Mouse (Mus musculus) intestine, embryonic 14.5 days (tissue): ENCODE results near the gene Arid4a. TPM values are rescaled to one million over a fixed set of nuclear protein-coding genes. Genes with fewer than 3 reads are reported as not detected.
A peak's percentile ranks its signal among the peaks of the same experiment; 100 is the strongest.

ENCODE experiments used
- ATAC-seq: fragments of 200-750 bp; cut with Nextera tagmentation; replicated peaks from 2 replicates; pipeline ENCODE4 v1.8.0; 2017; ENCODE audit warnings: low read depth, moderate number of reproducible peaks, moderate TSS enrichment, moderate library complexity; ENCODE audit not compliant: low FRiP score, low TSS enrichment
- DNase-seq: peaks from one replicate; pipeline ENCODE4 v3.0.0-alpha.2; 2018; ENCODE audit warnings: low spot score
- H3K27ac ChIP-seq: fragments of 300-500 bp; sonication (generic); 2 replicates; pipeline ENCODE4 v1.5.1; 2014; ENCODE audit warnings: low read depth, mild to moderate bottlenecking, control low read depth
- H3K27me3 ChIP-seq: fragments of 300-500 bp; sonication (generic); replicated peaks from 2 replicates; pipeline ENCODE4 v1.6.1; 2014; ENCODE audit warnings: low read length, control low read depth; ENCODE audit not compliant: control insufficient read depth, insufficient read depth
- H3K36me3 ChIP-seq: fragments of 300-500 bp; sonication (generic); 2 replicates; pipeline ENCODE4 v1.6.1; 2014; ENCODE audit warnings: low read length, control low read depth; ENCODE audit not compliant: control insufficient read depth, insufficient read depth
- H3K4me1 ChIP-seq: fragments of 300-500 bp; sonication (generic); replicated peaks from 2 replicates; pipeline ENCODE4 v1.6.1; 2014; ENCODE audit warnings: low read length, control low read depth, mixed read lengths; ENCODE audit not compliant: control insufficient read depth, insufficient read depth
- H3K4me2 ChIP-seq: fragments of 300-500 bp; sonication (generic); 2 replicates; pipeline ENCODE4 v1.6.1; 2014; ENCODE audit warnings: low read length
- H3K4me3 ChIP-seq: fragments of 300-500 bp; sonication (generic); 2 replicates; pipeline ENCODE4 v1.5.1; 2014; ENCODE audit warnings: low read depth, low read length, control low read depth, mixed read lengths
- H3K9ac ChIP-seq: fragments of 300-500 bp; sonication (generic); 2 replicates; pipeline ENCODE4 v1.6.1; 2014; ENCODE audit warnings: mild to moderate bottlenecking, low read length
- H3K9me3 ChIP-seq: fragments of 300-500 bp; sonication (generic); 2 replicates; pipeline ENCODE4 v1.6.1; 2016; ENCODE audit warnings: low read length, control low read depth; ENCODE audit not compliant: control insufficient read depth
- WGBS: fragments of 180-500 bp; shearing (Covaris S2); extraction: QIAGEN DNeasy Blood & Tissue Kit; methylation state at CpG from one replicate; pipeline ENCODE4 v1.1.7; 2014; 5-methylcytosine and 5-hydroxymethylcytosine counted together
- polyA plus RNA-seq: library from polyadenylated mRNA; unstranded; fragments of >200 nt; fragmentation: Nextera tagmentation; extraction: Ambion mirVana; gene quantifications from 2 replicates; pipeline ENCODE4 v1.2.1, GENCODE M21; 2014

Gene Arid4a
- 34.6 and 36.8 TPM in 2 replicates for polyA plus RNA-seq

GRCm38 (mm10) chr12:71015363-71016210 lies at the start of gene Arid4a:
TSS of gene Arid4a (plus strand) at chr12:71015990.
- Histone ChIP-seq H3K27ac (peak within 1 kb of the TSS; percentile 96), H3K4me2 (peak within 1 kb of the TSS; percentile 88), H3K36me3 (peaks cover 44% of the 10 kb centered on the region), H3K4me3 (peak within 1 kb of the TSS; percentile 99), H3K4me1 (peaks cover 17% of the 10 kb centered on the region), H3K9me3 (no peaks in the 10 kb centered on the region), H3K27me3 (no peaks in the 10 kb centered on the region), H3K9ac (peak within 1 kb of the TSS; percentile 90)
- peak; percentile 100 for ATAC-seq
- peak; percentile 95 for DNase-seq
- under 1% methylated on average over 61 of the region's 61 CpGs for WGBS

- peak overlapping the region; percentile 97 for H3K27ac ChIP-seq
- H3K4me2 ChIP-seq, result peak overlapping the region; percentile 60
- peaks cover 12% of the 10 kb centered on the region for H3K36me3 ChIP-seq
- ATAC-seq, result no peak; the same call in 1 of the 2 replicates
- H3K4me3 ChIP-seq, result peak overlapping the region; percentile 63
- H3K9ac ChIP-seq, result peak overlapping the region; percentile 80
- H3K9me3 ChIP-seq, result no peaks in the 10 kb centered on the region
- no peaks in the 10 kb centered on the region for H3K27me3 ChIP-seq
- DNase-seq, result no peak
- H3K4me1 ChIP-seq, result no peaks in the 10 kb centered on the region; the same call in 1 of the 2 replicates
- 27% methylated on average over 8 of the region's 8 CpGs for WGBS
Observed at GRCm38 (mm10) chr12:70967581-70967980, 48.2 kb upstream of the Arid4a start.

GRCm38 (mm10) chr12:70968141-70968790 lies 47.5 kb upstream of the Arid4a start:
- under 1% methylated on average over 35 of the region's 35 CpGs for WGBS
- no peaks in the 10 kb centered on the region for H3K9me3 ChIP-seq
- H3K27me3 ChIP-seq, result no peaks in the 10 kb centered on the region
- peak; percentile 88 for ATAC-seq
- H3K27ac ChIP-seq, result peak overlapping the region; percentile 97
- H3K4me2 ChIP-seq, result peak overlapping the region; percentile 60
- peak overlapping the region; percentile 80 for H3K9ac ChIP-seq
- no peaks in the 10 kb centered on the region; the same call in 1 of the 2 replicates for H3K4me1 ChIP-seq
- peak; percentile 91 for DNase-seq
- H3K4me3 ChIP-seq, result peak overlapping the region; percentile 63
- peaks cover 8% of the 10 kb centered on the region for H3K36me3 ChIP-seq

- Histone ChIP-seq H3K27me3 (no peaks in the 10 kb centered on the region), H3K36me3 (peaks cover 3% of the 10 kb centered on the region), H3K4me2 (peak overlapping the region; percentile 60), H3K4me3 (peak overlapping the region; percentile 63), H3K9me3 (no peaks in the 10 kb centered on the region), H3K9ac (peak overlapping the region; percentile 80), H3K27ac (peak overlapping the region; percentile 97), H3K4me1 (no peaks in the 10 kb centered on the region; the same call in 1 of the 2 replicates)
- under 1% methylated on average over 15 of the region's 15 CpGs for WGBS
- peak; percentile 97 for DNase-seq
- ATAC-seq, result peak; percentile 74
Observed at GRCm38 (mm10) chr12:70968791-70969307, 46.9 kb upstream of the Arid4a start.

- H3K4me3 ChIP-seq, result peak overlapping the region; percentile 63
- no peaks in the 10 kb centered on the region; the same call in 1 of the 2 replicates for H3K4me1 ChIP-seq
- no peak for ATAC-seq
- H3K9me3 ChIP-seq, result no peaks in the 10 kb centered on the region
- peak; percentile 81 for DNase-seq
- 0 out of 2 replicates have a peak overlapping the region, but pooled peaks have one; percentile 22 for H3K27ac ChIP-seq
- WGBS, result 7% methylated on average over 17 of the region's 17 CpGs
- peak overlapping the region; percentile 63 for H3K4me2 ChIP-seq
- no peaks in the 10 kb centered on the region for H3K27me3 ChIP-seq
- no peaks in the 10 kb centered on the region for H3K36me3 ChIP-seq
- H3K9ac ChIP-seq, result peak overlapping the region; percentile 46
Observed at GRCm38 (mm10) chr12:70969485-70970184, 46.2 kb upstream of the Arid4a start.

- H3K36me3 ChIP-seq, result peaks cover 7% of the 10 kb centered on the region
- H3K4me2 ChIP-seq, result peak overlapping the region; percentile 38
- H3K4me1 ChIP-seq, result peaks cover 12% of the 10 kb centered on the region
- no peak overlapping the region for H3K9ac ChIP-seq
- 84% methylated on average over 4 of the region's 4 CpGs for WGBS
- H3K27ac ChIP-seq, result no peak overlapping the region
- no peaks in the 10 kb centered on the region for H3K9me3 ChIP-seq
- ATAC-seq, result no peak
- peak; percentile 58 for DNase-seq
- no peaks in the 10 kb centered on the region for H3K27me3 ChIP-seq
- peak overlapping the region; percentile 99; the same call in 1 of the 2 replicates for H3K4me3 ChIP-seq
Observed at GRCm38 (mm10) chr12:70973831-70974230, 42.0 kb upstream of the Arid4a start.

DNA sequence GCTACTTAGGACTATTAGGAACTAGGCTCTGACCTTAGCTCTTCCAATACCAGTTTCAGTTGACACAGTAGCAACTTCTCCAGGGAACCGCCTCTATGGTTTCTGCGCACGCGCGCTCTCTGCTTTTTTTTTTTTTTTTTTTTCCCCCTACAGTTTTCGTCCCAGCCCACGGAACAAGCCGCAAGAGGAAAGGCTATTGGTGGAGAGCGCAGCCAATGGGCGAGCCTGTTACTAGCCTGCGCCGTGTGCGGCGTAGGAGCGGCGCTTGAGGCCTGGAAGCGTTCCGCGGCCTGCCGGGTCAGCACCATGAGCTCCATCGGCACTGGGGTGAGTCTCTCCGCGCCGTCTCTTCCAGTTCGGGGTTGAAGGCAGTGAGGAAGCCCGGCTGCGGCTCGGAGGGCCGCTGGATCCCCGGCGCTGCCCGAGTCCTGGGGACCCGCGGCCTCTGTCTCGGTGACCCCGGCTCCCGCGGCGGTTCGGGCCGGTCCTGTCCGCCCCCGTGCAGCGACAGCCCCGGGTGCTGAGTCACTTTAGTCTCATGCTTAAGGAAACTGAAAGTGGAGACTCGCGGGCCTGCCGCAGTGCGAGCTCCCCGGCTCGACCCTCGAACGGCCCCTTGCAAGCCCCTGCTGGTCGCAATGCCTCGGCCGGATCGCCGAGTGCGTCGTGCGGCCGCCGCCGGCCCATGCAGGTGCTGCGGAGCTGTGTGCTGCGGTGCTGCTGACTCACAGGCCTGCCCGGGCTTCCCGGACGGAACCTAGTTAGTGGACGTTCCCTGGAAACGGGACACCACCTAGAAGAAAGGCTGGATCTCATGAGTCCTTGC lies 41.1 kb upstream of the Arid4a start, which contains the start of gene Psma3:
Gene Psma3 (plus strand): TSS at position 181 of the 826 bp plus-strand sequence.
- Histone ChIP-seq H3K4me2 (peak within 1 kb of the TSS; percentile 69), H3K36me3 (peaks cover 15% of the 10 kb centered on the region), H3K9me3 (no peaks in the 10 kb centered on the region), H3K4me3 (peak within 1 kb of the TSS; percentile 99), H3K27ac (peak within 1 kb of the TSS; percentile 97), H3K27me3 (no peaks in the 10 kb centered on the region), H3K9ac (peak within 1 kb of the TSS; percentile 97), H3K4me1 (peaks cover 12% of the 10 kb centered on the region)
- ATAC-seq (peak; percentile 100), DNase-seq (peak; percentile 95)
- WGBS, result under 1% methylated on average over 71 of the region's 71 CpGs
